Mouse (Mus musculus): ENCODE results near the gene Olfr266. TPM values are rescaled to one million over a fixed set of nuclear protein-coding genes. Genes with fewer than 3 reads are reported as not detected.

Gene Olfr266
- not detected for polyA plus RNA-seq (2014; fragmentation: Illumina TruSeq; extraction: RNeasy Lipid Tissue Mini Kit (QIAGEN cat#74804); ENCODE audit: low read depth, low replicate concordance)

DNA sequence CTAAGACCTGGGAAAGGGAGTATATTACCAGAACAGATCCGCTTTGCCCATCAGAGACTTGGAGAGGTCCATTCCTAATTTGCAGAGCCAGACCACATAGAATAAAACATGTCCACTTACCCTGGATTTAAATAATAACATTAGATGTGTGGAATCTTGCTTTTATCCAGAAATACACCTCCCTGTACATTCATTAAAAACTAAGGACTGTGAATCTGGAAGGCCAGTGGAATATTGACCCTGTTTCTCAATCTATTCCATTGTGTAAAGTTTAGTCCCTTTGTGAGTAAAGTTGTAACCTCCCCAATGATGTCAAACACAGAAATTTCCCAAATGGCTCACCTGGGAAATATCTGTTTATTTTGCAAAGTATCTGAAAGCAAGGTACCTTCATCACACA lies at the start of gene Olfr266:
Olfr266 (minus strand) TSS at position 101 of the 400 bp plus-strand sequence.

DNA sequence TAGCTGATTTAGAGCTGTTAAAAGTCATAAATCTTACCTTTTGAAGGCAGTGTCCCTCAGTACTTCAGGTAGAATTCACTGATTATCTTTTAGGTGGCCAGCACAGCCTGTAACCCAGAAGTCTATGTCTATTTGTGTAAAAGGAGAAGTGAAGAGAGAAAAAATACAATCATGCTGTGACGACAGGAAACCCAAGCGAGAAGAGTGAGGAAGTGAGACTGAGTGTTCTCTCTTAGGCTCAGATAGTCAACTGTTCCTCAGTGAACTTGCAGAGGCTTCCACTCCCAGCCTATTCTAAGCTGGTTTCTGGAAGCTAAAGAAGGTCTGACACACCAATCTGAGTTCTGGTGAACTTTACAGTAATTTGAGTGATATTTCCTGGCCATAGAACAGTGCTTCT lies 36.2 kb downstream of the Olfr266 start, which contains the start of gene Cd53:
Cd53 (minus strand) TSS at position 220 of the 400 bp plus-strand sequence.

Other genes starting within 250 kb of the Olfr266 start
- 443 TPM for gene Lrif1, start 141.3 kb downstream of the Olfr266 start, polyA plus RNA-seq (2014; fragmentation: Illumina TruSeq; extraction: RNeasy Lipid Tissue Mini Kit (QIAGEN cat#74804); ENCODE audit: low read depth, low replicate concordance)
- 4.5 TPM for gene Cd53, start 36.1 kb downstream of the Olfr266 start, polyA plus RNA-seq (2014; fragmentation: Illumina TruSeq; extraction: RNeasy Lipid Tissue Mini Kit (QIAGEN cat#74804); ENCODE audit: low read depth, low replicate concordance)
- gene Kcna3, start 209.9 kb upstream of the Olfr266 start, polyA plus RNA-seq (2014; fragmentation: Illumina TruSeq; extraction: RNeasy Lipid Tissue Mini Kit (QIAGEN cat#74804); ENCODE audit: low read depth, low replicate concordance): not detected